Mouse (Mus musculus): ENCODE data around the gene Pms2.

The Pms2 gene

GRCm38 (mm10) chr5:143932831-143933230, 23.1 kb downstream of the Pms2 start, which contains the start of gene Rsph10b:
TSS of gene Rsph10b (plus strand) at chr5:143933035.
- DNase-seq (ENCODE audit: low spot score): no peak

DNA sequence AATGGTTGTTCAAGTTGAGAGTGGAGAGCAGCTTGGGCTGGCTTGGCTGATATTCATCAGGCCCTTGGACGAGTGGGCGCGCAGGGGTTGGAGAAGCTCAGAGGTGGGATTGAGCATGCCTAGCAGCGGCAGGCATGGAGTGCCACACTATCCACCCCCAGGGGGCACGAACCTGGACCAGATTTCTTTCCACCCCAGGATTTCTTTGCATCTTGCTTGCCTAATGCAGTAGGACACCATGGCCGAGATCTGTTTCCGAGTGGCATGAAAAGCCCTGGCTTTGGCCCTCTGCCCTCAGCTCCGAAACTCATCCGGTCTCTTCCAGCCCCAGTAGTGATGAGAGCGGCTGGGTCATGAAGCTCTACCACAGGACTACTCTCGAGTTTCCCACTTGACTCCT, 23.6 kb downstream of the Pms2 start:
- DNase-seq (ENCODE audit: low spot score): no peak

DNA sequence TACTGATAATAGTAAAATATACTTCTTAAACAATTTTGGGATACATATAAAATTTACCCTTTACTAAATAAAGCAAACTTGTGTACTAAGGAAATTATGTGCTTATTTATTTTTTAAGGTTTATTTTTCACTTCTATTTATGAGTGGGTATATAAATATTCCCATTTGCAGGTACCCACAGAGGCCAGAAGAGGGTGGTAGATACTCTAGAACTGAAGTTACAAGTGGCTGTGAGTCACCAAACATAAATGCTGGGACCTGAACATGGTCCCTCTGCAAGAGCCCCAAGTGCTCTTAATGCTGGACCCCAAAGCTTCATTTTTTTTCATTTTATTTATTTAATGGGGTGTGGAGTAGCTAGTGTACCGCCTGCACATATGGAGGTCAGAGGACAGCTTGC, 24.1 kb downstream of the Pms2 start:
- DNase-seq (ENCODE audit: low spot score): no peak

DNA sequence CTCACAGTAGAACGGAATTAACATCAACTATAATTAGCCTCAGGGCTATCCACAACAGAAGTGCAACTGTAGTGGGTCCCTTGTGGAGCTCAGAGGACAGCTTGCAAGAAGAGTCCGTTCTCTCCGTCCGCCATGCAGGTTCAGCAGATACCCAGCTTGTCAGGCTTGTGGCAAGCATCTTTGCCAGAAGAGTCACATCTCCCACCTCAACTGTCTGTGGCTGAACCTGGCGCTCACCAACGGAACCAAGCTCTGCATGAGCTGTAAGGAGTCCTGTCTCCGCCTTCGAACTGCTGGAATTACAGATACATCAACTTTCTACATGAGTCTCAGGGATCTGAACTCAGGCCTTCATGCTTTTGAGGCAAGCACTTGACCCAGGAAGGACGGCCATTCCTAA, 26.4 kb downstream of the Pms2 start:
- DNase-seq (ENCODE audit: low spot score): no peak

DNA sequence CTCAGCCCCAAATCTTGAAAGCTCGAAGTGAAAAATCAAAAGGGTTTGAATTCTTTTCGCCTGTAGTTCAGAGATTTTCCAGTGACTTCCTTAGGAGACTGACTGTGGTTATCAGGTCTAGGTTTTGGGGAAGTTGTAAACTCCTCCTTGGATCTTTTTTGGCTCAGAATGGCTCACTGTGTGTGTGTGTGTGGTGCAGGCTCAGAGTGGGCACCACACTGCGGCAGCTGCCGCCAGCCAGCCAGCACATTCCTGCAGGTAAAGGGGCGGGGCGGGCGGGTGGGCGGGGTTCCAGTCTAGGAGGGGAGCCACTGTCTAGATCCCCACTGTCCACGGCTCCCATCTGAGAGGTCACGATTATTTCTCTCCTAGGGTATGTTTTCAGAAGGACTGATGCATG, 31.8 kb downstream of the Pms2 start:
- no peak for DNase-seq (ENCODE audit: low spot score)

- no peak for DNase-seq (ENCODE audit: low spot score)
Measured at GRCm38 (mm10) chr5:143943231-143944125, 33.7 kb downstream of the Pms2 start.

- no peak for DNase-seq (ENCODE audit: low spot score)
Measured at GRCm38 (mm10) chr5:143948361-143948760, 38.6 kb downstream of the Pms2 start.

- no peak for DNase-seq (ENCODE audit: low spot score)
Measured at GRCm38 (mm10) chr5:143950016-143950415, 40.3 kb downstream of the Pms2 start.

DNA sequence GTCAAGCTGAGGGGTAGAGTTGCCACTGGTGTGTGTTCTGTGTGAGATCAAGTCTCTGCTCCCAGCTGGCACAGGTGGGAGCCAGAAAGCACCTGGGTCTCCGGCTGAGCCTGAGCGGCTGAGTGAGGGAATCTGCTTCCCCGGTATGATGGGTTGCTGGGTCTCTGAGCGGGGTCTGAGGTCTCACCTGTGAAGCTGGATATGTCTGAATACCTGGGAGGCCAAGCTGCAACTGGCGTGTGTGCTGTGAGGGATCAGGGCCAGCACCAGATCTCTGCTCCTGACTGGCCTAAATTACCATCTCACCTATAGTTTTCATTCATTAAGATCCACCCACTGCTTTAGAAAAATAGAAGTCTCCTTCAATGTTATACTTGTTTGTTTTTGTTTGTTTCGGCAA, 47.3 kb downstream of the Pms2 start:
- DNase-seq (ENCODE audit: low spot score): no peak

- DNase-seq (ENCODE audit: low spot score): no peak
Measured at GRCm38 (mm10) chr5:143959551-143959950, 49.8 kb downstream of the Pms2 start.

- DNase-seq (ENCODE audit: low spot score): no peak
Measured at GRCm38 (mm10) chr5:143961176-143961575, 51.4 kb downstream of the Pms2 start.

DNA sequence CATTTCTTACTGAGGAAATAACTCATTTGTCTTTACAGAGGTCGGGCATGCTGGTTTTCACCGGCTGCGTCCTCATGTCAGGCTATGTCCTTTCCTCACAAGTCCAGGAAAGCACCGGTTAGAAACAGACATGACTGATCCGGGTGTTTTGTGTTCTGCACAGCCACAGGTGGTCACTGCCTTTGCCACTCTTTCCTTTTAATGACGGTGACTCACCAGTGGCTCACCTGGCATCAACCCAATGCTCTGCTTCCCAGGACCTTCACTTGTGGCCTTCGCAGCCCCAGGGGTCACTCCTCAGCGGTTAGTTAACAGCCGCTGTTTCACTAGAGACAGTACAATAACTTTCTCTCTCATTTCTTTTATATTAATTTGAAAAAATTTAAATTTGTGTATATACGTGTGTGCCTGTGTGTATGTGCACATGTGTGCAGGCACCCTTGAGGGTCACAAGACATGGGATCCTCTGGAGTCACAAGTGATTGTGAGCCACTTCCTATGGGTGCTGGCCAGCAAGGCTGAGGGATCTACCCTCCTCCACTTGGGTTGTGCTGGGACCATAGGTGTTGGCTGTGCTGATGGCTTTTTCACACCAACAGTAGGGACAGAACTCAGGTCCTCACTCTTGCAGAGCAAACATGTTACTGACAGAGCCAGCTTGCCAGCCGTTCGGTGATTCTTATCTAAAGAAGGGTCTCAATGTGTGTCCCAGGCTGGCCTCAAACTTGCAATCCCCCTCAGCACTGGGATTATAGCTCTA, 56.0 kb downstream of the Pms2 start:
- no peak for DNase-seq (ENCODE audit: low spot score)

- no peak for DNase-seq (ENCODE audit: low spot score)
Measured at GRCm38 (mm10) chr5:143966671-143967070, 56.9 kb downstream of the Pms2 start.

GRCm38 (mm10) chr5:143972628-143973027, 62.9 kb downstream of the Pms2 start:
- no peak for DNase-seq (ENCODE audit: low spot score)

GRCm38 (mm10) chr5:143974931-143975630, 65.3 kb downstream of the Pms2 start:
- DNase-seq (ENCODE audit: low spot score): peak; percentile 32

GRCm38 (mm10) chr5:143975631-143975933, 65.8 kb downstream of the Pms2 start:
- DNase-seq (ENCODE audit: low spot score): no peak

DNA sequence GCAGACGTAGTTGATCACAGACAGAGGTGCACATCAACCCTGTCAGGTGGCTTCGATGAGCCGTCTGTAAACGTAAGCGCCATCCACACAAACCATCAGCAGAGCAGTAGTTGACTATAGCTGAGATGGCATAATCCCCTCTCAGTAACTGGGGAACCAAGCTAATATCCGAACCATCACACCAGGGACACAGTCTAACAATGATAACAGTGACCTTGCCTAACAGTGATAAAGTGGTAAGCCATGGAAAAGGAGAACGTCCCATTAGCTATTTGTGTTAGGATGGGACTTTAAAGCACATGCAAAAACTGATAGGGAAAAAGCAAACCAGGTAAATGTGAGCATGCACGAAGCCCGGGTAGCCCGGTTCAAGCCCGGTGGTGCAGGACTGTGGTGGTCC, 66.5 kb downstream of the Pms2 start:
- no peak for DNase-seq (ENCODE audit: low spot score)

- DNase-seq (ENCODE audit: low spot score): no peak
Measured at GRCm38 (mm10) chr5:143976726-143977431, 67.1 kb downstream of the Pms2 start.

GRCm38 (mm10) chr5:143980858-143981257, 71.1 kb downstream of the Pms2 start:
- no peak for DNase-seq (ENCODE audit: low spot score)

GRCm38 (mm10) chr5:143982361-143982760, 72.6 kb downstream of the Pms2 start:
- DNase-seq (ENCODE audit: low spot score): no peak
